Mouse (Mus musculus): Measurements from ENCODE around the gene Fbl.
"Not testable (repeated sequence)": the region's sequence is repeated elsewhere in the genome, so short reads cannot be mapped to it uniquely, and the experiment has no call there.

The Fbl gene

GRCm38 (mm10) chr7:28169489-28170422, at the start of gene Fbl:
Gene Fbl (plus strand): TSS chr7:28169710.
- DNase-seq = peak; percentile 97

DNA sequence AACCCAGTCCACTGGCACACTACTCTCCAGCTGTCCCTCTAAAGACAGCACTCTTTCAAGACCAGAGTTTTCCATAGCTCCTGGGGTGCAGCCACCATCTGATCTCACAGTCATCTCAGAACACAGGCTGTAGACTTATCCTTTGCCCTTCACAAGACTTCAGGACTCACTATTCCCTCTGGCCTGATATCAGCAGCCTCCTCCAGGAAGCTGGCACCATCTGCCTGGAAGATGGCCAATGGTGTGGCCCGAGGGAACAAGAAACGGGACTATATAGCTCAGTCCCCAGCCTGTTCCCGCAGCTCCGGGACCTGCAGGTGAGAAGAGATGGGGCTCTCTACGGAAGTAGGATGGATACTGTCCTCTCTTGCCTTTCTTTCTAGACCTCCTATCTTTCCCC, 40.3 kb upstream of the Fbl start, which contains the start of gene 9530053A07Rik:
TSS of gene 9530053A07Rik (plus strand) at position 301 of the 400 bp plus-strand sequence.
- DNase-seq = no peak

- DNase-seq = peak; percentile 62
Observed at GRCm38 (mm10) chr7:28137613-28138012, 31.9 kb upstream of the Fbl start.

DNA sequence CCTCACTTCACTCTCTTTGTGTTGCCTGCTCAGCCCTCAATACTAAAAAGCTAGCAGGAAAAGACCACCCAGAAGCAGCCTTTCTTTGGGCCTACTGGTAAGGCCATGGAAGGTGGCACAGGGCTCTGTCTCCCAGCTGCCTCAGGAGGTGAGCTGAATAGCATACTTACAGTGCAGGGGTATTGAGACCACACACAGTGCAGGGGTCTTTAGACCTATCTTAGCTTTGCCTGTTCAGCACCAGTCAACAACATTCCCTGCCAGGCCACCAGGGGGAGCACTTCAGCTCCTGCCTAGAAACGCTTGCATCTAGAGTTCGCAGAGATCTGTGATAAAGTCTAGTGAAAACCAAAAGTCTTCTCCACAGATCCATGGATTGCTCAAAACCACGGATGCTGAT, 21.2 kb upstream of the Fbl start:
- DNase-seq = peak; percentile 76

GRCm38 (mm10) chr7:28149841-28150240, 19.7 kb upstream of the Fbl start:
- DNase-seq = no peak

DNA sequence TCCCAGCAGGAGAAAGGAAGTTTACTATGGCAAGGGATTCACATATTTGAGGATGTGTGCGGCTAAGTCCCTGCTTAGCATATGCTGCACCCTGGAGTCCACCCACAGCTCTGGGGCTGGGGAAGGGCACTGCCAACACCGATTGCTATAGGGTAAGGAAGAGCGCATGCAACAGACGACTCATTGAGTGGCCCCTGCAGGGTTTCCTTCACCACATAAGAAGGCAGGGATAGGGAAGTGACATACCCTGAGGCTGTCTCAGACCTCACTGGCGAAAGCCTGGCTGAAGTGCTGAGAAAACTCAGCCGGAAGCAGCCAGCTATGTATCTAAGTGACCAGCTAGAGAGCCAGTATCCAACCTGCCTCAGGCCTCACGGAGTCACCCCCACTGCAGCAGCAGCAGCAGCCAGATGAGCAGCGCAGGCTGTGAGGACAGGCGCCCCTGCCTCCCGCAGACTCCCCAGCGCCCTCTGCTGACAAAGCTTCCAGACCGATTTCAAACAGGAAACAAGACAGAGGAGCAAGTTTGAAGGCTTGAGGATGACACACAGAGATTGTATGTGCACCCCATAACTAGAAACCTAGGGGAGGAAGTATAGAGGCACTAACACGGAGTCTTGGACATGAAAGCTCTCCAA, 17.8 kb upstream of the Fbl start:
- DNase-seq = peak; percentile 60

- DNase-seq = not testable (repeated sequence)
Observed at GRCm38 (mm10) chr7:28153595-28153994, 15.9 kb upstream of the Fbl start.

- DNase-seq = no peak
Observed at GRCm38 (mm10) chr7:28159292-28159691, 10.2 kb upstream of the Fbl start.

- no peak for DNase-seq
Observed at GRCm38 (mm10) chr7:28159893-28160292, 9.6 kb upstream of the Fbl start.

DNA sequence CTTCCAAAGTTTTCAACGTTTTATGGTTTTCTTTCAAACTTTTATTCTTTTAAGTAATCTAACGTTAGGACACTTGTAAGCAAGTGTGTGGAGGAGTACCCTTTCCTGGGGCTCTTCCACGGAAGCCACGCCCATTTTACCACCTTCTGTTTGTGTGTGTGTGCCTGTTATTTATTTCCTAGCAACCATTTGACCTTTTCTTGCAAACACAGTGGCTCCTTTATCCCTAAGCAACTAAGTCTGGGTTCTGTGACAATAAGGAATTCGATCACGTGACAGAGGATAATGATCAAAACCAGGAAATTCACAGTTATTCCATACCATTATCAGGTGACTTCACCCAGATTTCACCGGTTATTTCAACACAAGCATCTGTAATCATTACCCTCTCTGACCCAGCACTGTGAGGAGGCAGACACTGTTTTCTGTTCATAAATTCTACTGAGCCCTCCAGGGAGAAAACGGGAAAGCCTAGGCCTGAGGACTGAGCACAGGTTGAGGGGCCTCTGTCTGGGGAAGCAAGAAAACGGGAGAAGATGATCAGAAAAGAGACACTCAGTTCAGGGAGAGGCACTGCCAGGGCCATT, 8.3 kb upstream of the Fbl start:
- no peak for DNase-seq

DNA sequence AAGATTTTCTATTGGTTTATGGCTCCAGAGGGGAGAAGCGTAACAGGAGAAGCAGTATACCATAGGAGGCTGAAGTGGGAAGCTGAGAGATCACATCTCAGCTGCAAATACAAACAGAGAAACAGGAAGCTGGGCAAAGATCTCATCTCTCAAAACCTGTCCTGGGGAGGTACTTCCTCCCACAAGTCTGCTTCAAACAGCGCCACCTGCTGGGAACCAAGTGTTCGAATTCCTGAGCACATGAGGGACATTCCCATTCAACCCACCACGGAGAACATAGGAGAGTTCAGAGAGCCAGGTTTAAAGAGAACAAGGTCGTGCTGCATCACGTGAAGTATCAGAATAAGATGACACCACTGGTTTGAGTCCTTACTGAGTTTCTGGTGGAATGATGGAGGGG, 4.1 kb upstream of the Fbl start:
- no peak for DNase-seq

GRCm38 (mm10) chr7:28168320-28169115, 992 bp upstream of the Fbl start:
- peak; percentile 75 for DNase-seq

- DNase-seq = no peak
Observed at GRCm38 (mm10) chr7:28175358-28175757, 5.8 kb downstream of the Fbl start.

DNA sequence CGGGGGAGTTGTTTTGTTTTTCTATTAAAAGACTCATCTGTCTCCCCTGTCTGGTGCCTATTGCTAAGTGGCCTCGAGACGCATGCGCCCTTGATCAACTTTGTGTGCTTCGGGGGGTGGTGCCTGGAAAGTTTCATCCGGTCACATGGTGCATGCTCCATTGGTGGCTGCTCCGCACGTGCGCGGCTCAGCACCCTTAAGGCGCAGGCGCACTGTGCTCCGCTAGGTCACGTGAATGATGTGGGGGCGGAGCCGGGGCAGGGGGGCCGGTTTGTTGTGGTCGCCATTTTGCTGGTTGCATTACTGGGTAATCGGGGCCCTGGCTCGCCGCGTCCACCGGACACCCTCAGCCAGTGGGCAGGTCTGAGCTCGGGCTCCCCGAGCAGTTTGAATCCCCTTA, 9.7 kb downstream of the Fbl start, which contains the start of gene Dyrk1b:
TSS of gene Dyrk1b (plus strand) at position 242 of the 400 bp plus-strand sequence.
- peak; percentile 99 for DNase-seq

DNA sequence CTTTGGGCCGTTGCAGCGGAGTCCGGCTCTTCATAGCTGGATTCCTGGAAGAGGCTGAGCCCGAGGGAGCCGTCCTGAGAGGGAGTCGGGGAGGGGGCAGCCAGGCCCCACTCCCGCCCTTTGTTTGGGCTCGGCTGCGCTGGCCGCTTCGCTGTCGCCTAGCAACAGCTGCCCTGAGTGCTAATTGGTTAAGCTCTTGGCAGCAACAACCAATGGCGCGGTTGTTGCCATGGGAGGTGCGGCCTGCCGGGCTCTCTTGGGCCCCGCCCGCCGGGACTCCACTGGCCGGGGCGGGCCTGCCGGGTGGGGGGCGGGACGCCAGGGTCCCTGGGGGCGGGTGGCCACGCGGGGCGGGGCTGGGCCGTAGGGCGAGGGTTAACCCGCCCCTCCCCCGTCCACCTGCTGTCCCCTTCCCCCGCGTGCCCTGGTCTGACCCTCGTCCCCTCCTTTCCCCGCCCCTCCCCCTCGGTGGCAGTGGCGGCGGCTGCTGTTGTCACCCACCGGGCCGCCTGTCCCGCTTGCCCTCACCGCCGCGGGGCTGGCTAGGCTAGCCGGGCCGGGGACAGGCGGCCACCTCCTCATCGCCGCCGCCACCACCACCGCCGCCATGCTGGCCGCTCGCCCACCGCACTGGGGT, 10.3 kb downstream of the Fbl start:
- peak; percentile 99 for DNase-seq

DNA sequence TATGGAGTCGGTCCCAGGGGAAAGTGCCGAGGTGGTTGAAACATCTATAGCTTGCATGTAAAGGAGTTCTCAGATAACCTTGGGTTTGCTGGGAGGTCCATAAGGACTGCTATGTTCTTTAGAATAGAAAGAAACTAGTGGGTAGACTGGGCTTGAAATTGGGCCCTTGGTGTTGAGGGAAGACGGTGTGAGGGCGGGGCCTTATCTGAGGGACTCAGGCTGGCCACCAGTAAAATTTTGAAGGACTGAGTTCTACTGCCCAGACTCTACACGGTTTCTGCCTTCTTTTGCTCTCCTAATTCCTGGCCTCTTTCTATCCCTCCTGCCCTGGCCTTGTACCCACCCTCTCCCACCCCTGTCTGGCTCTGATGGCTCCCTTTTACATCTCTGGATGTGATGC, 11.4 kb downstream of the Fbl start:
- DNase-seq = no peak

DNA sequence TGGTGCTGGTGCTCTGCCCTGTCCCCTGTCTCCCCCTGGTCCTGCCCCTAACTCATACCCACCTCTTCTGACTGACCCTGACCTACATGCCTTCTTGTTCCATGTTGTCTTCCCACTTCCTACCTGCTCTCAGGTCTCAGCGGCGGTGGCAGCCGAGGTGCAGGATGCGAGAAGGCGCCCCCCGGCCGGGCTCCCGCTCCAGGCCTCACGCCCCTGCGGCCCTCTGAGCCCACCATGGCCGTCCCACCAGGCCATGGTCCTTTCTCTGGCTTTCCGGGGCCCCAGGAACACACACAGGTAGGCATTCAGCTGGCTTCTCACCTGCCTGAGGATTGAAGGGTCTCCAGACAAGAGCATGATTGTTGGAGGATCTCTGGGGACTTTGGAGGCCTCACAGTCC, 11.9 kb downstream of the Fbl start:
- no peak for DNase-seq

DNA sequence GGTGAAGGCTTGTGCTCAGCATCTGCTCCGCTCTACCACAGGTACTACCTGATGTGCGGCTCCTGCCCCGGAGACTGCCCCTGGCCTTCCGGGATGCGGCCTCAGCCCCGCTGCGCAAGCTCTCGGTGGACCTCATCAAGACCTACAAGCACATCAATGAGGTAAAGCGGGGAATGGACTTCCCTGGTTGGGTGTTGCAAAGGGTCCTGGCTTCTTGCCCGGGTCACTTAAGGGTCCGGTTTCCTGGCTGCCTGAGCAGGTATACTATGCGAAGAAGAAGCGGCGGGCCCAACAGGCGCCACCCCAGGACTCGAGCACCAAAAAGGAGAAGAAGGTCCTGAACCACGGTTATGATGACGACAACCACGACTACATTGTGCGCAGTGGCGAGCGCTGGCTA, 12.8 kb downstream of the Fbl start:
- DNase-seq = no peak

DNA sequence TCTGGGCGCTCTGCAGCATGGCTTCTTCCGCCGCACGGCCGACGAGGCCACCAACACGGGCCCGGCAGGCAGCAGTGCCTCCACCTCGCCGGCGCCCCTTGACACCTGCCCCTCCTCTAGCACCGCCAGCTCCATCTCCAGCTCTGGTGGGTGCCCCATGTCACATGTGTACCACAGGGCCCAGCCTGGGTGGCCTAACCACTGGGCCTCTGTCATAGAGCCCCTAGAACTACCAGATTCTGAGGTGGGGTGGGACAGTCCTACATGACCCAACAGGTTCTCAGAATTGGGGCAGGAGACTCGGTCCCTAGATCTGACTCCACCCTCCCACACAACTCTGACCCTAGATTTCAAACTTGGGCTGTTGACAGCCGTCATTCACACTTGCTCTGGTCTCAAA, 16.4 kb downstream of the Fbl start:
- DNase-seq = no peak

GRCm38 (mm10) chr7:28186631-28187030, 17.1 kb downstream of the Fbl start:
- DNase-seq = no peak

GRCm38 (mm10) chr7:28191489-28191888, 22.0 kb downstream of the Fbl start:
- no peak for DNase-seq

- no peak for DNase-seq
Observed at GRCm38 (mm10) chr7:28191903-28192302, 22.4 kb downstream of the Fbl start.
